Mouse (Mus musculus): Measurements from ENCODE around the gene Smyd3.

DNA sequence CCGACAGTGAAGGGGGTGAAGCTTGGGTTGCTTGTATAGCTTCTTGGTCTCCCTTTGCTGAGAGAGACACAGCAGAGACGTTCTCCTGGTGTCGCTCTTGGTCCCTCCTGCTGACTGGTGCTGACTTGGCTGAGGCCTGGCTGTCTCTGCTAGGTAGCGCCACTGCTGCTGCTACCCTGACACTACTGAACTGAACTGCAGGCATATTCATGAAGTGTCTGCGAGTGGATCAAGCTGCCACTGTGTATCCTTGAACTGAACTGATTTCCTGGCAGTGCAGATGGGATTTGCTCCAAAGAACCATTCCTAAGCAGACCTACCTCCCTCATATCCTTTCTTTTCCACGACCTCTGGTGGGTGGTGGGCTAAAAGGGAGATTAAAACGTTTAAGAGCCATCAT, 523.6 kb downstream of the Smyd3 start:
- TF ChIP-seq POLR2A (IDR thresholded peaks at IDR 0.05; ENCODE audit: borderline replicate concordance, extremely low read depth, insufficient read depth, insufficient read length, poor library complexity, severe bottlenecking) (no peak), CTCF (IDR thresholded peaks at IDR 0.05; ENCODE audit: borderline replicate concordance, extremely low read depth, insufficient read depth, insufficient read length) (no peak)
